Mouse (Mus musculus) cerebellum, adult 11-12 months (tissue): ENCODE data around the gene Tfb2m.
A peak's percentile ranks its signal among the peaks of the same experiment; 100 is the strongest.

Source experiments
- DNase-seq: peaks from one replicate; pipeline ENCODE4 v3.0.0; 2022

The Tfb2m gene

GRCm38 (mm10) chr1:179556921-179557320, 10.9 kb upstream of the Tfb2m start:
- DNase-seq: no peak

- DNase-seq: no peak
These were observed 7.9 kb upstream of the Tfb2m start for GRCm38 (mm10) chr1:179553949-179554347.

- peak; percentile 34 for DNase-seq
These were observed 7.3 kb upstream of the Tfb2m start for GRCm38 (mm10) chr1:179553197-179553948.

GRCm38 (mm10) chr1:179552751-179553150, 6.7 kb upstream of the Tfb2m start:
- peak; percentile 46 for DNase-seq

- no peak for DNase-seq
These were observed 5.9 kb upstream of the Tfb2m start for GRCm38 (mm10) chr1:179551921-179552320.

- no peak for DNase-seq
These were observed 5.3 kb upstream of the Tfb2m start for GRCm38 (mm10) chr1:179551336-179551735.

DNA sequence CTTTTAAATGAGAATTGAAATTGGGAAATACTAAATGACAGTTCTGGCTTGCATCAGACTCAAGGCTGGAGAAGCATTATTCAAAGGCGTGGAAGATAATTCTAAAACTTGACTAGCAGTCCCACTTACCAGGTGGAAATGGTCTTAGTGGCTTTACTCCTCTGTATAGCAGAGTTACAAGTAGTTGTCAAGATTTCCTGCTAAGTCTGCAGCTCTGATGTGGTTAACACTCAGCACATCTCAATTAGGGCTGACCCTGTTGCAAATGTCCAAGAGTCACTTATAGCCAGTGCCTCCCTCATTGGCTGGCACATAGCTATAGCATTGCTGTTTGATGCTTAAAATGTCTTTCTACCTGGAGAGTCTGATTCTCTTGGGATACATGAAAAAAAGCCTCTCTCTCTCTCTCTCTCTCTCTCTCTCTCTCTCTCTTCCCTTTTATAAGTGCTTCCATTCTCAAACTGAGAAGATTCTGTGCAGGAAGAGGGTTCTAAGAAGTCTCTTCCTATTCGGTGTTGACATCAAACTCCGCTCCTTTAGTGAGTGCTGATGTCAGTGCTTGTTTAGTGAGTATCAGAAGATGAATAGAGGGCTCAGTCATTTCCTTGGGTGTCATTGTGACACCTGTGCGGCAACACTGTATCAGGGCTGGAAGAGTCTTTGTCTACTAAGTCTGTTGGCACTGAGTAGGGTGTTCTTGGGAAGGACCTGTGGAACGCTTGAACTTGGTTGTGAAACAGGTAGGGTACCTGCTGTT, 3.1 kb upstream of the Tfb2m start:
- DNase-seq: no peak

DNA sequence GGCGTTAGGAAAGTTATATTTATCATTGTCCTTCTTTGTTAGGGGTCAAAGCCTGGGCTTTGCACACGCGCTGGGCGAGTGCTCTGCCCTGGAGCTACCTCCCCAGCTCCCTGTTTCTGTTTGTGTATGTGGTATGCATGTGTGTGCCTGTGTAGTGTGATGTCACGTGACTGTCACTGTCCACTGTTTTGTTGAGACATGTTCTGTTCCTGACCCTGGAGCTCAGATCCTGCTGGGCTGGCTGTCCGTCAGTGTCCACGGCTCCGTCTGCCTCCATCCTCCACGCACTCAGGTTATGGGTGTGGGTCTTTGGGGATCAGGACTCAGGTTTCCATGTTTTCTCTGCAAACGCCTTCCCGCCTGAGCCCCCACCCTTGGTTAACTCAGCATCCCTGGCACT, 2.2 kb upstream of the Tfb2m start:
- peak; percentile 48 for DNase-seq

DNA sequence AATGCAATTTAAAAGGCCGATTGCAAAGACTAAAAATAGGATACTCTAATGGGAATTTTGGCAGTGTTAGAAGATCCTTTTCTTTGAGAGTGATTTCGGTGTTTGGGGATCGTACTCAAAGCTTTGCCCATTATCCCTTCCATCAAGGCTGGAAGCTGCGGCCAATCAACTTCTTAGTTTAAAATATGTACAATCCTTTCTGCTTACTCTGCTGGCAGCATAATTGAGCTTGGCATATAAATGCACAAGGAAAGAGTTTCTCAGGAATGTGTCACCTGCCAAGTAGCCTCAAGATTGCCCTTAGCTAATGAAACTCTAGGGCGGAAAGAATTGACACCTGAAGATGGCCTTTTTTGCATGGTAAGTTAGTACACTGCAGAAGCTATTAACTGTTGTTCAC, 1.1 kb upstream of the Tfb2m start:
- peak; percentile 26 for DNase-seq

DNA sequence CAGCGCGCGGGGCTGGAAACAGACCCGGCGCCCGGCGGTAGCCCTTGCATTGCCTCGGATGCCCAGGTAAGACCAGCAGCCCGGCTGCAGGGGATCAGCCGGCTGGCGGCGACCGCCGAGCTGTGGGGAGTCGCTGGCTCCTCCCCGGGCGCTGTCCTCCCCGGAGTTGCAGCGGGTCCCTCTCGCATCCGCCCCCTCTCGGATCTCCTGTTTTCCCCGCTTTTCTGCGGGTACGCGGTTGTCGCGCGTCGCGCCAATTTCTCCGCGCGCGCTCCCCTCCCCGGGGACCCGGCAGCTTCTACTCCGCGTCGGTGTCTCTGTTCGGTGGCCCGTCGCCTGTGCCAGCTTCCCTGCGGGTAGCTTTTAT, 467 bp upstream of the Tfb2m start:
- no peak for DNase-seq

GRCm38 (mm10) chr1:179541502-179541901, 4.6 kb downstream of the Tfb2m start:
- no peak for DNase-seq

DNA sequence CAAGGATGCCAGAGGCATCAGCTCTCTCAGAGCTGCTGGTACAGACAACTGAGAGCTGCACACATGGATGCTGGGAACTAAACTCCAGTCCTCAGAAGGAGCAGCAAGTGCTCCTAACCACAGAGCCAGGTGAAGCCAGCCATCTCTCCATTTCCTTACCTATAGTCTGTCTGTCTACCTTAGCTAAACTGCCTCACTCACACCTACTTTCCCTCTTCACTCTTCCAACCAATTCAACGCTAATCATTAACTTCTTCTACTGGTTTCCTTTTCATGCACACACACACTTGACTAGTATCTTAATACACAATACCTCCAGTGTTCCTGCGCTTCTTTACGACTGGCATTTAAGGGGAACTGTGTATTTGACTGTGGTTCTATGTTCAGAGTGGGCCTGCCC, 6.2 kb downstream of the Tfb2m start:
- no peak for DNase-seq

GRCm38 (mm10) chr1:179539054-179539453, 7.0 kb downstream of the Tfb2m start:
- no peak for DNase-seq

- no peak for DNase-seq
These were observed 26.2 kb downstream of the Tfb2m start for GRCm38 (mm10) chr1:179519901-179520300.

- DNase-seq: peak; percentile 84
These were observed 28.2 kb downstream of the Tfb2m start, which contains the start of gene Smyd3 for GRCm38 (mm10) chr1:179517713-179518465. TSS of gene Smyd3 (minus strand) at chr1:179518041.

- peak; percentile 20 for DNase-seq
These were observed 28.9 kb downstream of the Tfb2m start for GRCm38 (mm10) chr1:179516941-179517712.

- no peak for DNase-seq
These were observed 34.2 kb downstream of the Tfb2m start for GRCm38 (mm10) chr1:179511895-179512294.

DNA sequence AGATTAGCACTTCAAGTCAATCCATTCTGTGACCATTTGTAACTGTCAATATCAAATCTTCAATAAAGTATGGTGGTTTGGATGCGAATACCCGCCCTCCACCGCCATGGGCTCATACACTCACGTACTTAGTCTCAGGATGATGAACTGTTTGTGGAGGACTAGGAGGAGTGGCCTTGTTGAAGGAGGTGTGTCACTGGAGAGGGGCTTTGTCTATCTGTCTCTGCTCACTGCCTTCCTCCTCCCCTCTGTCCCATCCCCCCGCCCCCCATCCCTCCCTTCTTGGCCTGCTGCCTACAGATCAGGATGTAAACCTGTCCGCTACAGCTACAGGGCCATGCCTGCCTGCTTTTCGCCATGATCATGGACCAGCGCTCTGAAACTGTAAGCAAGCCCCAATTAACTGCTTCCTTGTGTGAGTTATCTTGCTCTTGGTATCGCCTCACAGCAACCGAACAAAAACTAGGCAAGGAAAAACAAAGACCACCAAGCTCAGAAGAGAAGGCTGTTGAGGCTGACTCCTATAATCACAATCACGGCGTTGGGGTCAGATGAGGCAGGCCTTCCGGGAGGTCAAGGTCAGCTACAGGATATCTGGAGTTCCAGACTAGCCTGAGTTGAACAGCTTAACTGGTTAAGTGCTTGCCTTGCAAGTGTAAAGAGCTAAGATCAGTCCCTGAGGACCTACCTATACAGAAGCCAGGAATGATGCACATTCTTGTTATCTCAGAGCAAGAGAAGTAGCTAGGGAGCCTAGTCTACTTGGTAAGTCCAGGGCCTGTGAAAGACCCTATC, 35.3 kb downstream of the Tfb2m start:
- DNase-seq: no peak

DNA sequence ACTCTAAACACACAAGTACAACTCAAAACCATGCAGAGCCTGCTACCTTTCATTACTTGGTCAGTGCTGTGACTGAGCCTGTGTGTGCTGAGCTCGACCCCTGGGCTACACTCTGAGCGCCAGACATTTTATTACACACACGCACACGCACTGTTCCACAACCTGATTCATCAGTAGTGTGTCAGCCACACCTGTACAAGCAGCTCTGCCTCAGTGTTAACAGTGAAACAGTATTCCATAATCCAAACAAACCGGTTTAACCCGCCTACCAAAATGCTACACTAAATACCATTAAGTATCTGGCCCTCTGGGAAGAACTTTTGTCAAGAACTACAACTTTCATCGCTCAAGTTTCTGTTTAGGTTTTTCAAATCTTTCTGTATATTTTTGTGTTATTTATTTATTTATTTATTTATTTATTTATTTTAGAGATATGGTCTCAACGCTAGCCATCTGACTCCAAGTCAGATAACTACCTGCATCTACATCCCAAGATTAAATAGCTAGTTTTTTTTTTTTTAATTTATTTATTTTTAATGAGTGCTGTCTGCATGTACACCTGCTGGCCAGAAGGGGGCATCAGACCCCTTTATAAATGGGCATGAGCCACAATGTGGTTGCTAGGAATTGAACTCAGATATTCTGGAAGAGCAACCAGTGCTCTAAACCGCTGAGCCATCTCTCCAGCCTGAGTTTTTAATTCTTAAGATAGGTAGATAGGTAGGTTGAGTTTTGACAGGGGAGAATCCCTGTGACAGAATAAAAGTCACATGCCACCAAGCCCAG, 39.3 kb downstream of the Tfb2m start:
- DNase-seq: no peak

- no peak for DNase-seq
These were observed 43.5 kb downstream of the Tfb2m start for GRCm38 (mm10) chr1:179502565-179502964.

- no peak for DNase-seq
These were observed 46.8 kb downstream of the Tfb2m start for GRCm38 (mm10) chr1:179499257-179499656.
